ENCODE assay signal across 18 mouse cellular contexts in the genomic region with DNA sequence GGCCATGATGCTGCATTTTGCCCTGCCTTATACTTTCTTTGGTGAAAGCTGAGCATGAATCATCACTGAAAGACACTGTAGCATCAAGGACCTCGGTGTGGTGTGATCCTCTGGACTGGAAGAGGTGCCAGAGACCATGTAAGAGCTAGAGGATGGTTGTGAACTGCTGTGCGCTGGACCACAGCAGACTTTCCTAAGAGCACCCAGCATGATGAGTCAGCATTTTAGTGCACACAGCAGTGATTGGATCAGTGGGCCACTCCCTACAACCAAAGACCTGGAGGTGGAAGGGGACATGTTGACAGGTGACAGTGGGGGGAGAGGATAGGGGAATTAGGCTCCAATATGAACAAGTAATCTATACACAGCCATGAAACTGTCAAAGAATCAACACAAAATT.
"Had no signal": no experiment of that assay in that cellular context is flagged by ENCODE, and none has a peak within 500 bp of the region (broad histone marks: within the 10 kb centered on the region; RNA-seq: fewer than 3 reads in every experiment).

No protein-coding gene starts in this region.

- DNase-seq: kidney, adult 18-20 months; kidney, postnatal 10 days; layer of hippocampus, postnatal 36 days; left cerebral cortex, postnatal 4 days; liver, postnatal 0 days; lung, embryonic 14.5 days; retina, postnatal 1 day; thymus, postnatal 25 days had no signal

- H3K9me3 ChIP-seq: kidney, embryonic 15.5 days; limb, embryonic 12.5 days; limb, embryonic 15.5 days; midbrain, embryonic 12.5 days; midbrain, embryonic 15.5 days; neural tube, embryonic 13.5 days; stomach, embryonic 15.5 days had no signal

- H3K27ac ChIP-seq: kidney, embryonic 15.5 days; left cerebral cortex, adult 2 months; limb, embryonic 12.5 days; limb, embryonic 15.5 days; liver, embryonic 14.5 days; macrophage; midbrain, embryonic 12.5 days; midbrain, embryonic 15.5 days; neural tube, embryonic 13.5 days; stomach, embryonic 15.5 days had no signal

- H3K9ac ChIP-seq: kidney, embryonic 15.5 days; limb, embryonic 12.5 days; limb, embryonic 15.5 days; liver, embryonic 14.5 days; liver, postnatal 0 days; lung, embryonic 14.5 days; midbrain, embryonic 12.5 days; midbrain, embryonic 15.5 days; neural tube, embryonic 13.5 days; stomach, embryonic 15.5 days had no signal

- H3K4me1 ChIP-seq: midbrain, embryonic 15.5 days had no signal

- H3K36me3 ChIP-seq: kidney, embryonic 15.5 days; limb, embryonic 12.5 days; limb, embryonic 15.5 days; midbrain, embryonic 12.5 days; midbrain, embryonic 15.5 days; neural tube, embryonic 13.5 days; stomach, embryonic 15.5 days had no signal

- H3K4me3 ChIP-seq: kidney, embryonic 15.5 days; left cerebral cortex, adult 2 months; limb, embryonic 12.5 days; limb, embryonic 15.5 days; midbrain, embryonic 12.5 days; midbrain, embryonic 15.5 days; neural tube, embryonic 13.5 days; stomach, embryonic 15.5 days had no signal

- H3K27me3 ChIP-seq: kidney, embryonic 15.5 days; midbrain, embryonic 12.5 days; midbrain, embryonic 15.5 days; neural tube, embryonic 13.5 days; stomach, embryonic 15.5 days had no signal
